Mouse (Mus musculus) intestine, postnatal 0 days (tissue): ENCODE results near the gene Rps24. TPM values are rescaled to one million over a fixed set of nuclear protein-coding genes. Genes with fewer than 3 reads are reported as not detected.
"Not testable (repeated sequence)": the region's sequence is repeated elsewhere in the genome, so short reads cannot be mapped to it uniquely, and the experiment has no call there.

ENCODE experiments used
- ATAC-seq: fragments of 200-750 bp; cut with Nextera tagmentation; 2 replicates; pipeline ENCODE4 v1.8.0; 2017; ENCODE audit warnings: mild to moderate bottlenecking, moderate TSS enrichment, moderate library complexity
- H3K27ac ChIP-seq: fragments of 300-500 bp; sonication (generic); 2 replicates; pipeline ENCODE4 v1.5.1; 2014; ENCODE audit warnings: mild to moderate bottlenecking, low read depth, low read length, moderate library complexity
- H3K27me3 ChIP-seq: fragments of 300-500 bp; sonication (generic); replicated peaks from 2 replicates; pipeline ENCODE4 v1.6.1; 2014; ENCODE audit warnings: low read length, mixed read lengths; ENCODE audit not compliant: control insufficient read depth, insufficient read depth
- H3K36me3 ChIP-seq: fragments of 300-500 bp; sonication (generic); 2 replicates; pipeline ENCODE4 v1.6.1; 2014; ENCODE audit warnings: mild to moderate bottlenecking, moderate library complexity; ENCODE audit not compliant: control insufficient read depth, insufficient read depth
- H3K4me1 ChIP-seq: fragments of 300-500 bp; sonication (generic); replicated peaks from 2 replicates; pipeline ENCODE4 v1.6.1; 2014; ENCODE audit warnings: antibody characterized with exemption, low read length, mixed read lengths; ENCODE audit not compliant: control insufficient read depth, insufficient read depth
- H3K4me2 ChIP-seq: fragments of 300-500 bp; sonication (generic); replicated peaks from 2 replicates; pipeline ENCODE4 v1.6.1; 2014; ENCODE audit warnings: low read depth, mild to moderate bottlenecking, moderate library complexity
- H3K4me3 ChIP-seq: fragments of 300-500 bp; sonication (generic); 2 replicates; pipeline ENCODE4 v1.5.1; 2014; ENCODE audit warnings: low read depth, low read length
- H3K9ac ChIP-seq: fragments of 300-500 bp; sonication (generic); 2 replicates; pipeline ENCODE4 v1.6.1; 2014; ENCODE audit warnings: mild to moderate bottlenecking, low read depth, low read length
- H3K9me3 ChIP-seq: fragments of 300-500 bp; sonication (generic); 2 replicates; pipeline ENCODE4 v1.6.1; 2016; ENCODE audit warnings: mixed run types; ENCODE audit not compliant: control insufficient read depth
- CTCF ChIP-seq: sonication (generic); IDR thresholded peaks from 2 replicates; pipeline ENCODE4 v1.5.1; 2016; ENCODE audit warnings: low read depth, mild to moderate bottlenecking, control low read depth, antibody characterized with exemption, moderate library complexity
- WGBS: fragments of 180-500 bp; shearing (Covaris S2); extraction: QIAGEN DNeasy Blood & Tissue Kit; methylation state at CpG from one replicate; pipeline ENCODE4 v1.1.7; 2014; 5-methylcytosine and 5-hydroxymethylcytosine counted together
- polyA plus RNA-seq: library from polyadenylated mRNA; unstranded; fragments of >200 nt; fragmentation: Nextera tagmentation; extraction: Ambion mirVana; gene quantifications from 2 replicates; pipeline ENCODE4 v1.2.1, GENCODE M21; 2015

The Rps24 gene
- 766 and 793 TPM in 2 replicates for polyA plus RNA-seq

DNA sequence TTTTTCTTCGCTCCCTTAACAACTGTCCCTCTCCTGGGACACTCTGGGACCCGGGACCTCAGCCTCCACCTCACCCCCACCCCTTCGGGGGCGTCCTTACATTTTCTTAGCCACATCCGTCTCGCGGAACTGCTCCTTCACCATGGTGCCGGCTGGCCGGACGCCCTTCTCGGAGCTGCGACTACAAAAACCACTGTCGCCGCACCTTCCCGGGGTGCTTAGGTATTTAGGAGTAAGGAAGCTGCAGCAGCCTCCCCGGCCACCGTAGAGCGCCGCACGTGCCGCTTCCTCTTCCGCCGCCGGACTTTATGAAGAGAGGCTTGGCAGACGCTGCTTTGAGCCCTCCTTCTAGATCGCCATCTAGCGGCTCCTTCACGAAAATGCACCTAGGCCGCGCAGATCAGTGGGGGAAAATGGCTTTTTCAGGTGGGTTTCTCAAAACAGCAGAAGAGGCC lies at the start of gene Rps24, which contains the start of gene Polr3a:
Rps24 (plus strand) TSS at position 353 of the 455 bp plus-strand sequence.
Polr3a (minus strand) TSS at position 286 of the 455 bp plus-strand sequence.
- no peaks in the 10 kb centered on the region for H3K27me3 ChIP-seq
- H3K27ac ChIP-seq, result peak within 1 kb of the TSS; percentile 84
- H3K4me1 ChIP-seq, result no peaks in the 10 kb centered on the region
- H3K4me3 ChIP-seq, result peak within 1 kb of the TSS; percentile 88
- H3K36me3 ChIP-seq, result peaks cover 23% of the 10 kb centered on the region
- peak; percentile 96 for TF ChIP-seq CTCF
- H3K9me3 ChIP-seq, result no peaks in the 10 kb centered on the region
- H3K9ac ChIP-seq, result peak within 1 kb of the TSS; percentile 83
- peak within 1 kb of the TSS; percentile 80 for H3K4me2 ChIP-seq
- WGBS, result under 1% methylated on average over 30 of the region's 30 CpGs
- peak; percentile 75 for ATAC-seq

DNA sequence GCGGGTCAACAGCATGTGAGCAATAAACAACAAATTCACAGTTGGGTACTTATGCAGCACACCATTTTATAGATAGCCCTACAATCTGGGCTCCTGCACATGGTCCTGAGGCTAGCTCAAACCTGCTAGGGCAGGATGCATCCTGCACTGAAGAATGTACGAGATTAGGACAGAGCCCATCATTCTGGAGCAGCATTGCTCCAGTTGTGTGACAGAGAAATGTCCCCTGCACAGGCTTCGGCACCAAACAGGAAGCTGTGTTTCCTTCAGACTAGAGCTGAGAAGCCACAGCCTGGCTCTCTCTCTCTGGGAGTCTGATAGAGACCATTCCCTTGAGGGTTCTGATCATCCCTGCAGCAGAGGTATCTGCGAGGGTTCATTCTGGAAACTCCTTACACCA lies 43.4 kb upstream of the Rps24 start:
- peaks cover 18% of the 10 kb centered on the region for H3K36me3 ChIP-seq
- not testable (repeated sequence) for ATAC-seq, H3K27me3 ChIP-seq, H3K4me3 ChIP-seq, H3K9me3 ChIP-seq, H3K4me1 ChIP-seq, H3K4me2 ChIP-seq, H3K27ac ChIP-seq, H3K9ac ChIP-seq
- 80% methylated on average over 4 of the region's 4 CpGs for WGBS

GRCm38 (mm10) chr14:24458191-24458590 lies 28.7 kb upstream of the Rps24 start:
- no peaks in the 10 kb centered on the region for H3K4me1 ChIP-seq
- no peak for TF ChIP-seq CTCF
- no peak overlapping the region for H3K4me3 ChIP-seq
- H3K27ac ChIP-seq, result no peak overlapping the region
- ATAC-seq, result no peak
- H3K27me3 ChIP-seq, result no peaks in the 10 kb centered on the region
- H3K9ac ChIP-seq, result no peak overlapping the region
- peaks cover 95% of the 10 kb centered on the region for H3K36me3 ChIP-seq
- no peak overlapping the region for H3K4me2 ChIP-seq
- 94% methylated on average over 3 of the region's 3 CpGs for WGBS
- no peaks in the 10 kb centered on the region for H3K9me3 ChIP-seq

DNA sequence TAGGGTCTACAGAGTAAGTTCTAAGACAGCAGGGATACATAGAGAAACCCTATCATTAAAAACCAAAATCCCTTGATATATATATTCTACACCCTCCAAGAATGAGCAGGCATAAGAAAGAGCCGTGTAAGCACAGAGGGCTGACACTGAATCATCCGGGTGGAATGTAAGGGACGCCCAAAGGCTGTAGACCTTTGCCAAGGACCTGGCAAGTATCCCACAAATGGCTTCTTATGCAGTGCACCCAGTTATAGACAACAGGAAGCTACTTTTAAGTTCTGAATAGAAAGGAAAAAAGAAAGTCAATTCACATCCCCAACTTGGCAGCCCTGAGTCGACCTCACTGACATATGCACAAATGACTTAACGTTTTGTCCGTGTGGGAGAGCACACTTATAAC lies 18.1 kb upstream of the Rps24 start:
- Histone ChIP-seq H3K4me1 (no peaks in the 10 kb centered on the region), H3K9me3 (no peaks in the 10 kb centered on the region), H3K36me3 (peaks cover 93% of the 10 kb centered on the region), H3K9ac (no peak overlapping the region), H3K4me2 (no peak overlapping the region), H3K4me3 (no peak overlapping the region), H3K27ac (no peak overlapping the region), H3K27me3 (no peaks in the 10 kb centered on the region)
- TF ChIP-seq CTCF, result no peak
- 93% methylated on average over 6 of the region's 6 CpGs for WGBS
- no peak for ATAC-seq

DNA sequence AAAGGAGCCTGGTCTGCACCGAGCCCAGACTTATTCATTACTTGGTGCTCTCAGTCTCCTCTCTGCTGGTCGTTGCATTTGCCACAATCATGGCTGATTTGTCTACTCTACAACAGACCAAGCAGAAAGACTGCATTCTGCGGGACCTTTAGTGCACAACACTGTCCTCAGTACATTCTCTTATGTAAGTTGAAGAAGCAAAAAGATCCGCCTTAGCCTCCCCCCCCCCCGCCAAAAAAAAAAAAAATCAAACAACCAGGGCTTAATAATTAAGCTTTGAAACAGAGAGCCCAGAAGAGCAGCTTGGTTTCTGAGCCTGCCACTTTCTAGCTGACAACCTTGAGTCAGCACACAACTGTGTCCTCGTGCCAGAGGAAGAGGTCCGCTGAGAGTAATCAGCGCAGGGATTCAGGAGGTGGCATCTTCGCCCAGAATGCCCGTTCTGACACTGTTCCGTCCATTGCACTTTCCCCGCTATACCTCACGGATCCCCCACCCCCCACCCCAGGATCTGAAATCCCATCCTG lies 621 bp upstream of the Rps24 start:
- Histone ChIP-seq H3K27ac (peak overlapping the region; percentile 84), H3K9ac (peak overlapping the region; percentile 83), H3K36me3 (peaks cover 28% of the 10 kb centered on the region), H3K27me3 (no peaks in the 10 kb centered on the region), H3K4me3 (peak overlapping the region; percentile 88), H3K9me3 (no peaks in the 10 kb centered on the region), H3K4me1 (no peaks in the 10 kb centered on the region), H3K4me2 (peak overlapping the region; percentile 80)
- peak; percentile 28 for ATAC-seq
- WGBS, result 2% methylated on average over 13 of the region's 13 CpGs
- no peak for TF ChIP-seq CTCF

DNA sequence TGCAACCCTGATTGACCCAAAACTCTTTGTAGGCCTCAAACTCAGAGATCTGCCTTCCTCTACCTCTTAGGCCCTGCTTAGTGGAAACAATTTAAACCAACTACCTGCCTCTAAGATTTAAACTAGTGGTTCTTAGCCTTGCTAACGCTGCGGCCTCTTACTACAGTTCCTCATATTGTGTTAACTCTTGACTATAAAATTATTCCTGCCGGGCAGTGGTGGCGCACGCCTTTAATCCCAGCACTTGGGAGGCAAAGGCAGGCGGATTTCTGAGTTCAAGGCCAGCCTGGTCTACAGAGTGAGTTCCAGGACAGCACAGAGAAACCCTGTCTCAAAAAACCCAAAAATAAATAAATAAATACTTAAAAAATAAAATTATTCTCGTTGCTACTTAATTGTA lies 2.8 kb downstream of the Rps24 start:
- H3K27me3 ChIP-seq, H3K9ac ChIP-seq, ATAC-seq, H3K9me3 ChIP-seq, H3K4me3 ChIP-seq, H3K27ac ChIP-seq, H3K4me1 ChIP-seq: not testable (repeated sequence)
- Histone ChIP-seq H3K36me3 (peaks cover 26% of the 10 kb centered on the region), H3K4me2 (peak overlapping the region; percentile 33; the same call in 1 of the 2 replicates)
- 87% methylated on average over 7 of the region's 7 CpGs for WGBS
